Mouse (Mus musculus) WW6 (cell line): ENCODE measurements at regions not wholly inside any gene's neighbourhood (a gene's known extent, or its start where the extent isn't known, plus 50 kb on each side); places are given as distances from the start of the nearest gene placed in this dataset.
A peak's percentile ranks its signal among the peaks of the same experiment; 100 is the strongest.
"Not testable (repeated sequence)": the region's sequence is repeated elsewhere in the genome, so short reads cannot be mapped to it uniquely, and the experiment has no call there.

Experiments
- DNase-seq: peaks from one replicate; pipeline ENCODE4 v3.0.0-alpha.2; 2013; ENCODE audit warnings: low read depth, low spot score

- peak; percentile 67 for DNase-seq
Observed at GRCm38 (mm10) chr10:86636953-86637376, 68.3 kb downstream of the Hsp90b1 start.

GRCm38 (mm10) chr10:86636515-86636914, 68.8 kb downstream of the Hsp90b1 start:
- not testable (repeated sequence) for DNase-seq

- not testable (repeated sequence) for DNase-seq
Observed at GRCm38 (mm10) chr10:86626734-86627133, 78.6 kb downstream of the Hsp90b1 start.

GRCm38 (mm10) chr10:86617958-86618664, 87.2 kb downstream of the Hsp90b1 start:
- DNase-seq: not testable (repeated sequence)

- not testable (repeated sequence) for DNase-seq
Observed at GRCm38 (mm10) chr10:86612341-86612740, 93.0 kb downstream of the Hsp90b1 start.

DNA sequence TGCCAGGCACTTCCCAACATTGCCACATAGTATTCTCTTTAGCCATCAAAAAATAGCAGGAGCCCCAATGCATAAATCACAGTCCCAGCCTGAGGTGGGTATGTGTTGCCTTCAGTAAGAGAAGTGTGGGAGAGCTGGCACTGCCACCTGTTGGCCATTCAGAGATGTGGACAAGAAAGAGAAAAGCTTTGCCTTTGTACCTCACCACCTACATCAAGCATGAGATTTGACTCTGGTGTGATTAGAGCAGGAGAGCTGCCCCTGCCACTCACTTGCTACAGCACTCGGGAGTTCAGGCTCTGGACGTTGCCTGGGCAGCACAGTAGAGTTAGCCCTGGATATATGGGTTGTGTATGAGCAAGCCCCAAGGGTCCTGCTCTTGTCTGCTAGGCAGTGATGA, 95.3 kb downstream of the Hsp90b1 start:
- not testable (repeated sequence) for DNase-seq

GRCm38 (mm10) chr10:86600843-86601242, 102.1 kb upstream of the Syn3 start:
- not testable (repeated sequence) for DNase-seq

DNA sequence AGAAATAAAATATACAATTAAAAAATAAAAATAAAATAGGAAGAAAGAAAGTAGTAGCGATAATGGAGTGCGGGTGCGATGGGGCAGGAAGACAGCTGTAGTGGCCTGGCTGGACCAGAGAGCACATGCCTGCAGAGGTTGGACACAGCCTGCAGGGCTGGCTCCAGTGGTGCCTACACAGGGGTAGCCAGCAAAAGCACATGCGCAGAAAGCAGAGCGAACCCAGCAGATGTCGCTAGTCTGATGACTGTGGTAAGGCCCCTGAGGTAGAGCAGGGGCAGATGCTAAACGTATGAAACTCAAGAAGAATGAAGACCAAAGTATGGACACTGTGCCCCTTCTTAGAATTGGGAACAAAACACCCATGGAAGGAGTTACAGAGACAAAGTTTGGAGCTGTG, 101.3 kb upstream of the Syn3 start:
- not testable (repeated sequence) for DNase-seq

DNA sequence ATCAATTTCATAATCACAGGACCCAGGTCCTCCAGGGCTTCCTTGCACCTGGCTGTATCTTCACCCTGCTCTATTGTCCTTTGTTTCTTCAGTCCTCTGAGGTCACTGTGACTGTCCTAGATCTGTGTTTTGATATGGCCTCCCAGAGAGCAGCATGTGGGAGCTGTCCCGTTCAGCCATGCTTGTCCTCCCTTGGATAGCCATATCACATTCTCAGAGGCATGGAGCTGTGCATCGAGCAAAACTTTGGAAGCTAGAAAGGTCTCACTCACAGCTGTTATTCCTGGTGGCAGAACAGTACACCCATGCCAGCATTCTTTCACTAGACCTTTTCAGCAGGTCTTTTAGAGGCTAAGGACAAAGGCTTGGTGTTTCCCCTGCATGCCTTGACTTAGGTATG, 91.5 kb upstream of the Syn3 start:
- not testable (repeated sequence) for DNase-seq

- not testable (repeated sequence) for DNase-seq
Observed at GRCm38 (mm10) chr10:86566875-86567274, 68.2 kb upstream of the Syn3 start.

- DNase-seq: no peak
Observed at GRCm38 (mm10) chr10:86555843-86556242, 57.1 kb upstream of the Syn3 start.
